Mouse (Mus musculus) kidney, postnatal 0 days (tissue): ENCODE data around the gene Trmo. TPM values are rescaled to one million over a fixed set of nuclear protein-coding genes. Genes with fewer than 3 reads are reported as not detected.

ENCODE experiments used
- ATAC-seq: fragments of 200-750 bp; cut with Nextera tagmentation; replicated peaks from 2 replicates; pipeline ENCODE4 v1.8.0; 2017; ENCODE audit warnings: low read depth, moderate number of reproducible peaks, moderate TSS enrichment, moderate library complexity; ENCODE audit not compliant: low FRiP score
- DNase-seq: peaks from one replicate; pipeline ENCODE4 v3.0.0-alpha.2; 2016; ENCODE audit warnings: low spot score
- H3K27ac ChIP-seq: fragments of 300-500 bp; sonication (generic); 2 replicates; pipeline ENCODE4 v1.5.1; 2014; ENCODE audit warnings: mild to moderate bottlenecking
- H3K27me3 ChIP-seq: fragments of 300-500 bp; sonication (generic); 2 replicates; pipeline ENCODE4 v1.6.1; 2014; ENCODE audit warnings: low read length, mixed read lengths; ENCODE audit not compliant: insufficient read depth
- H3K36me3 ChIP-seq: fragments of 300-500 bp; sonication (generic); 2 replicates; pipeline ENCODE4 v1.6.1; 2014; ENCODE audit warnings: low read length, mixed read lengths; ENCODE audit not compliant: insufficient read depth
- H3K4me1 ChIP-seq: fragments of 300-500 bp; sonication (generic); replicated peaks from 2 replicates; pipeline ENCODE4 v1.6.1; 2014; ENCODE audit warnings: antibody characterized with exemption, low read length, mixed read lengths; ENCODE audit not compliant: insufficient read depth
- H3K4me2 ChIP-seq: fragments of 300-500 bp; sonication (generic); 2 replicates; pipeline ENCODE4 v1.6.1; 2014; ENCODE audit warnings: mild to moderate bottlenecking, low read length, moderate library complexity, mixed read lengths
- H3K4me3 ChIP-seq: fragments of 300-500 bp; sonication (generic); replicated peaks from 2 replicates; pipeline ENCODE4 v1.5.1; 2014; ENCODE audit warnings: low read depth, low read length
- H3K9ac ChIP-seq: fragments of 300-500 bp; sonication (generic); 2 replicates; pipeline ENCODE4 v1.6.1; 2014; ENCODE audit warnings: low read depth, low read length
- H3K9me3 ChIP-seq: fragments of 300-500 bp; sonication (generic); replicated peaks from 2 replicates; pipeline ENCODE4 v1.6.1; 2016; ENCODE audit warnings: low read length, inconsistent platforms, mixed read lengths
- CTCF ChIP-seq: IDR thresholded peaks from 2 replicates; pipeline ENCODE4 v1.5.1; 2016; ENCODE audit warnings: antibody characterized with exemption, low read depth, mild to moderate bottlenecking, moderate library complexity
- WGBS: fragments of 180-500 bp; shearing (Covaris S2); extraction: QIAGEN DNeasy Blood & Tissue Kit; methylation state at CpG from one replicate; pipeline ENCODE4 v1.1.7; 2014; 5-methylcytosine and 5-hydroxymethylcytosine counted together
- polyA plus RNA-seq: library from polyadenylated mRNA; unstranded; fragments of >200 nt; fragmentation: Nextera tagmentation; extraction: Ambion mirVana; gene quantifications from 2 replicates; pipeline ENCODE4 v1.2.1, GENCODE M21; 2015

Trmo gene
- polyA plus RNA-seq, 1 experiment from 2014 or later = 10.1 TPM

GRCm38 (mm10) chr4:46398839-46399238 lies 9.6 kb upstream of the Trmo start:
- Histone ChIP-seq H3K27me3 (no peaks in the 10 kb centered on the region), H3K4me1 (no peaks in the 10 kb centered on the region), H3K9ac (no peak overlapping the region), H3K36me3 (no peaks in the 10 kb centered on the region), H3K9me3 (no peaks in the 10 kb centered on the region), H3K4me2 (no peak overlapping the region), H3K27ac (no peak overlapping the region), H3K4me3 (no peak overlapping the region)
- WGBS = 78% methylated on average over 4 of the region's 4 CpGs
- no peak for ATAC-seq
- TF ChIP-seq CTCF = no peak
- no peak for DNase-seq

GRCm38 (mm10) chr4:46395736-46396135 lies 6.5 kb upstream of the Trmo start:
- H3K4me3 ChIP-seq = no peak overlapping the region
- no peak for DNase-seq
- no peaks in the 10 kb centered on the region; the same call in 1 of the 2 replicates for H3K4me1 ChIP-seq
- ATAC-seq = no peak
- H3K27me3 ChIP-seq = no peaks in the 10 kb centered on the region
- H3K27ac ChIP-seq = no peak overlapping the region
- WGBS = 29% methylated on average over 5 of the region's 5 CpGs
- H3K9me3 ChIP-seq = no peaks in the 10 kb centered on the region
- H3K4me2 ChIP-seq = no peak overlapping the region
- no peaks in the 10 kb centered on the region for H3K36me3 ChIP-seq
- H3K9ac ChIP-seq = no peak overlapping the region
- TF ChIP-seq CTCF = no peak

- no peak overlapping the region for H3K9ac ChIP-seq
- H3K36me3 ChIP-seq = no peaks in the 10 kb centered on the region
- ATAC-seq = no peak
- no peak overlapping the region for H3K4me3 ChIP-seq
- DNase-seq = no peak
- H3K27ac ChIP-seq = no peak overlapping the region
- no peak for TF ChIP-seq CTCF
- no peaks in the 10 kb centered on the region for H3K9me3 ChIP-seq
- H3K4me2 ChIP-seq = no peak overlapping the region
- no peaks in the 10 kb centered on the region for H3K27me3 ChIP-seq
- 76% methylated on average over 2 of the region's 2 CpGs for WGBS
- H3K4me1 ChIP-seq = no peaks in the 10 kb centered on the region; the same call in 1 of the 2 replicates
These were observed 5.2 kb upstream of the Trmo start for GRCm38 (mm10) chr4:46394388-46394787.

GRCm38 (mm10) chr4:46390390-46390970 lies 1.2 kb upstream of the Trmo start:
- TF ChIP-seq CTCF = peak; percentile 89
- no peak overlapping the region for H3K27ac ChIP-seq
- H3K9ac ChIP-seq = no peak overlapping the region
- no peaks in the 10 kb centered on the region; the same call in 1 of the 2 replicates for H3K4me1 ChIP-seq
- WGBS = 25% methylated on average over 9 of the region's 9 CpGs
- 0 out of 2 replicates have a peak, but pooled peaks cover under 1% of the 10 kb centered on the region for H3K36me3 ChIP-seq
- ATAC-seq = no peak
- DNase-seq = peak; percentile 91
- H3K9me3 ChIP-seq = no peaks in the 10 kb centered on the region
- H3K4me3 ChIP-seq = peak overlapping the region; percentile 52; the same call in 1 of the 2 replicates
- H3K27me3 ChIP-seq = no peaks in the 10 kb centered on the region
- H3K4me2 ChIP-seq = peak overlapping the region; percentile 60

- Histone ChIP-seq H3K9me3 (no peaks in the 10 kb centered on the region), H3K4me3 (peak overlapping the region; percentile 52), H3K27me3 (no peaks in the 10 kb centered on the region), H3K9ac (peak overlapping the region; percentile 68), H3K4me2 (peak overlapping the region; percentile 60), H3K27ac (peak overlapping the region; percentile 90), H3K36me3 (0 out of 2 replicates have a peak, but pooled peaks cover 5% of the 10 kb centered on the region), H3K4me1 (no peaks in the 10 kb centered on the region; the same call in 1 of the 2 replicates)
- peak; percentile 67 for DNase-seq
- no peak for ATAC-seq
- WGBS = 2% methylated on average over 24 of the region's 24 CpGs
- TF ChIP-seq CTCF = no peak
These were observed 540 bp upstream of the Trmo start for GRCm38 (mm10) chr4:46389612-46390341.

- peak overlapping the region; percentile 68; the same call in 1 of the 2 replicates for H3K9ac ChIP-seq
- no peak for TF ChIP-seq CTCF
- peak overlapping the region; percentile 90; the same call in 1 of the 2 replicates for H3K27ac ChIP-seq
- H3K4me2 ChIP-seq = peak overlapping the region; percentile 60
- ATAC-seq = no peak
- peak; percentile 18 for DNase-seq
- no peaks in the 10 kb centered on the region for H3K9me3 ChIP-seq
- no peaks in the 10 kb centered on the region; the same call in 1 of the 2 replicates for H3K4me1 ChIP-seq
- H3K4me3 ChIP-seq = peak overlapping the region; percentile 52
- H3K36me3 ChIP-seq = 0 out of 2 replicates have a peak, but pooled peaks cover 5% of the 10 kb centered on the region
- 11% methylated on average over 5 of the region's 5 CpGs for WGBS
- H3K27me3 ChIP-seq = no peaks in the 10 kb centered on the region
These were observed 681 bp downstream of the Trmo start for GRCm38 (mm10) chr4:46388556-46388955.
